Mouse (Mus musculus) ES-E14 (cell line): ENCODE results near the gene Msln.

Source experiments
- CHD2 ChIP-seq: IDR thresholded peaks from 2 replicates; pipeline ENCODE4 v1.6.1; 2014; ENCODE audit warnings: mild to moderate bottlenecking, low read depth, low read length, inconsistent platforms
- HCFC1 ChIP-seq: IDR thresholded peaks from 2 replicates; pipeline ENCODE4 v1.6.1; 2012; ENCODE audit warnings: low read length, inconsistent platforms, borderline replicate concordance; ENCODE audit not compliant: insufficient read depth
- MAFK ChIP-seq: IDR thresholded peaks from 2 replicates; pipeline ENCODE4 v1.6.1; 2014; ENCODE audit warnings: mild to moderate bottlenecking, low read depth, low read length, inconsistent platforms; ENCODE audit not compliant: insufficient read depth
- ZC3H11A ChIP-seq: IDR thresholded peaks from 2 replicates; pipeline ENCODE4 v1.6.1; 2012; ENCODE audit warnings: low read depth, mild to moderate bottlenecking, inconsistent platforms, low read length, borderline replicate concordance
- ZNF384 ChIP-seq: IDR thresholded peaks from 2 replicates; pipeline ENCODE4 v1.6.1; 2012; ENCODE audit warnings: low read depth, low read length, inconsistent platforms

DNA sequence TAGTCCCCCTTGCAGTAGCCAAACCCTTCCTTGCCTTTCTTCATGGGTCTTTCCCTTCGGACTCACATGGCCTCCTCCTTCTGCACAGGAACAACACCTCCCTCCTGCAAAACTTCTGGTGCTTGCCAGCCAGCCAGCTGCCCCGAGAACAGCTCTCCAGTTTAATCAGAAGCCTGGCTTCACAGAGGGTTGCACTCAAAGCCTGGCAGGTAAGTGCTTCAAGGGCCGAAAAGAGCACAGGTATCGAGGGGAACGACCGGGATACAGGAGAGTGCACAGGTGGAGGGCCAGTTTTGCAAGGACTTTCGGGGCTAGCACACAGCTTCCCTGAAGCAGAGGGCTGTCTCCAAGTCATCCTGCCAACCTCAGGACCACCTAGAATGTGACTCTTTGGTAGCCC is 15.3 kb downstream of the Msln start:
- TF ChIP-seq CHD2 (no peak), HCFC1 (no peak), ZNF384 (no peak), MAFK (no peak), ZC3H11A (no peak)
